Mouse (Mus musculus) gastrocnemius, postnatal 14 days (tissue): ENCODE results near the gene Arfgef2. TPM values are rescaled to one million over a fixed set of nuclear protein-coding genes. Genes with fewer than 3 reads are reported as not detected.

Source experiments
- DNase-seq: peaks from one replicate; pipeline ENCODE4 v3.0.0; 2021; ENCODE audit warnings: mixed read lengths
- intact Hi-C: fragments of 180-260 bp; cut with DNase I; formaldehyde crosslinking; loops from one replicate; pipeline ENCODE4 v1.15.1; 2025; ENCODE audit warnings: low total_unique reads
- total RNA-seq, 2 experiments: library from RNA; stranded (reverse); gene quantifications; 2 replicates each; pipeline ENCODE4 v1.2.3; 2021

The Arfgef2 gene
- total RNA-seq, 2 experiments from 2014 or later = 18.5 to 20.7 TPM

DNA sequence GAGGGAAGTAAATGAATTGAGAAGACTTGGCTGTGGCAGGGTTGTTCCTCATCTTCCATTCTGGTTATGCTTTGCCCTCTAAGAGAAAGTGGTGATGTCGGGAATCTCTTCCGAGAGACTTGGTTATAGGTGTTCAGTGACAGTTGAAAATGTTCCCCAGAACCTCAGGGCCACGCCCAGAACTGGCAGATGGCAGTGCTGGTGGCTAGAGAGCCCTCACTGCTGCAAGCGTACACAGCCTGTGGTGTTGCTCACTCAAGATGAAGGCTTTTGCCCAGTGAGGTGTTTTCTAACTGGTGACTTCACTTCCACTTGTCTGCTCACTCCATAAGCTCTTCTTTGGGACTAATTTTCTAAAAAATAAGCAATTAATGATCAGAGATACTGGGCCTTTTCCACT lies 36.4 kb downstream of the Arfgef2 start:
- DNase-seq = no peak

DNA sequence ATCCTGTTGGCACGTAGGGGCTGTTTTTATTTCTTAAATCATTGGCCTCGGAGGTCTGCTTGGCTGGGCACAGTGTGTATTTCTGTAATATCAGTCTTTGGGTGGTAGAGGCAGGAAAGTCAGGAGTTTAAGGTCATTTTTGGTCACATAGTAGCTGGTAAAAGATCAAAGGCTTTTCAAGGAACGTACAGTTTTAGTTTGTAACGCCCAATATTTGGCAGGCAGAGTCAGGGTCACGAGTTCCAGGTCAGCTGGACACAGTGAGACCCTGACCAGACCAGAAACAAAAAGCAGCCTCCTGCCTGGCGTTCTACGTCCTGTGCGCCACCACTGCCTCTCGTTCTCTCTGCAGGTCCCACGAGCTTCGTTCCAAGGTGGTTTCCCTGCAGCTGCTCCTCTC lies 45.3 kb downstream of the Arfgef2 start:
- intact Hi-C loops = no loop called here

More for the DNA sequence above, 36.4 kb downstream of the Arfgef2 start:
- intact Hi-C loops = no loop called here

GRCm38 (mm10) chr2:166852270-166852669 lies 46.9 kb downstream of the Arfgef2 start:
- intact Hi-C loops = no loop called here
- DNase-seq = no peak

More for the DNA sequence above, 45.3 kb downstream of the Arfgef2 start:
- DNase-seq = no peak

GRCm38 (mm10) chr2:166855771-166856170 lies 50.4 kb downstream of the Arfgef2 start:
- intact Hi-C loops = no loop called here
- no peak for DNase-seq

GRCm38 (mm10) chr2:166856366-166856765 lies 51.0 kb downstream of the Arfgef2 start:
- intact Hi-C loops = no loop called here

GRCm38 (mm10) chr2:166857118-166857517 lies 51.7 kb downstream of the Arfgef2 start:
- DNase-seq = no peak
- intact Hi-C loops = no loop called here

More at GRCm38 (mm10) chr2:166856366-166856765, 51.0 kb downstream of the Arfgef2 start:
- no peak for DNase-seq

- no peak for DNase-seq
- intact Hi-C loops = no loop called here
Observed at GRCm38 (mm10) chr2:166859214-166859613, 53.8 kb downstream of the Arfgef2 start.

DNA sequence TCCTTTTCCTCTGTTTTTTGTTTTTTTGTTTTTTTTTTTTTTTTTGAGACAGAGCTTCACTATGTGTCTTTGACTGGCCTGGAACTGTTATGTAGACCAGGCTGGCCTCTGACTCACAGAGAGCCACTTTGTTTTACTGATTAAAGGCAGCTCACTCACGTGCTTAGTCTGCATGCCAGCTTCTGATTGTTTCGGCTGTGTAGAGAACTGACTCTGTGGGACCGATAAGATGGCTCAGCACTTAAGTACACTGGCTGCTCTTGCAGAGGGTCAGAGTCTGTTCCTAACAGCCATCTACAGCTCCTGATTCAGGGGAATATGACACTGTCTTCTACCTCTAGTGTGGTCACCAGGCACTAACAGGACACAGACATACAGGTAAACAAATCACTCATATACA lies 57.1 kb downstream of the Arfgef2 start:
- no peak for DNase-seq
- intact Hi-C loops = no loop called here

DNA sequence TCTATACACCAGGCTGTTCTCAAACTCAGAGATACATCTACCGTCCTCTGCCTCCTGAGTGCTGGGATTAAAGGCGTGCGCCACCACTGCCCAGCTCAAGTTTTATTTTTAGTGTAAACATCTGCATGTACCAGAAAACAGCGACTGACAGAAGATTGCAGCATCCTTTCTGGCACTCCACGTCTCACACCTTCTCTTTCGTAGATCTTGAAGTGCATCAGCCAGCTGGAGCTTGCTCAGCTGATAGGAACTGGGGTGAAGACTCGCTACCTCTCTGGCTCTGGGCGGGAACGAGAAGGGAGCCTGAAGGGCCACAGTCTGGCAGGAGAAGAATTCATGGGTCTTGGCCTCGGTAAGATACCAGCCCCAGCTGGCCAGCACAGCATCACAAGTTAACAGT lies 60.1 kb downstream of the Arfgef2 start:
- intact Hi-C loops = no loop called here
- no peak for DNase-seq

- intact Hi-C loops = no loop called here
- DNase-seq = no peak
Observed at GRCm38 (mm10) chr2:166870271-166870865, 65.0 kb downstream of the Arfgef2 start.

- no peak for DNase-seq
- intact Hi-C loops = no loop called here
Observed at GRCm38 (mm10) chr2:166870899-166871298, 65.5 kb downstream of the Arfgef2 start.

GRCm38 (mm10) chr2:166874675-166875280 lies 69.4 kb downstream of the Arfgef2 start:
- no peak for DNase-seq

DNA sequence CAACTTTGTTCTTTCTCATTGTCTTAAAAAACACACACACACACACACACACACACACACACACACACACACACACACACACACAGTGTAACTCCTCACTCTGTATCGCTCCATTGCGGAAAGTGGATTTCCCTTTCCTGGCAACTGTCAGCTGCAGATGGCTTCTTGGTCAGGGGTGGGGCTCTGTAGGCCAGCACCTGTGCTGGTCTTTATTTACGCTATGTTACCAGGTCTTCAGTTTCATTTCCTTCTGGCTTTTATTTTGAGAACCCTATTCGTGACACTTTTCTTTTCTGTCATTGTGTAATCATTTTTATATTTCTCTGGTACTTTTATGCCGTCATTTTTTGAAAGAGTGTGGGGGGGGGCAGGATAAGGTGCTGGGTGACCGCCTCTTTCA lies 70.2 kb downstream of the Arfgef2 start:
- intact Hi-C loops = no loop called here
- no peak for DNase-seq

More at GRCm38 (mm10) chr2:166874675-166875280, 69.4 kb downstream of the Arfgef2 start:
- intact Hi-C loops = no loop called here

- no peak for DNase-seq
- intact Hi-C loops = no loop called here
Observed at GRCm38 (mm10) chr2:166876331-166876730, 70.9 kb downstream of the Arfgef2 start.

GRCm38 (mm10) chr2:166885066-166885465 lies 79.7 kb downstream of the Arfgef2 start:
- DNase-seq = peak; percentile 25
- intact Hi-C loops = no loop called here

GRCm38 (mm10) chr2:166885619-166886018 lies 80.2 kb downstream of the Arfgef2 start:
- no peak for DNase-seq
- intact Hi-C loops = no loop called here

GRCm38 (mm10) chr2:166886231-166886630 lies 80.8 kb downstream of the Arfgef2 start:
- DNase-seq = no peak
- intact Hi-C loops = no loop called here

DNA sequence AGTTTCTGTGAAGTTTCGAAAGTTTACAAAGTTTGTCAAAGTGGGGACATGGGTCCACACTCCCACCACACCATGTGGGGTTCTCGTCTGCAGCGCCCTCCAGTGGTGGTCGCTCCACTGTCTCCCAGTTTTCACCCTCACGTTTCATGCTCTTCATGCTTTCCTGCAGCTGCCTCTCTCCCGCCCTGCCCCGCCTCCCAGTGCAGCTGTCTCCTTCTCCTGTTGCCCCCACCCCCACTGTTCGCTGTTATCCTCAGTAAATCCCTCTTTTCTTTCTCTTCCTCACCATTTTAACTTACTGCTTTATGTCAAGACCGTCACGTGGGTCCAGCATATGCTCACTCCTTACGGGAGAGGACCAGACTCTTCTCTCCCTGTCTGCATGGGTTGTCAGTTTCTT lies 82.4 kb downstream of the Arfgef2 start:
- peak; percentile 18 for DNase-seq
- intact Hi-C loops = no loop called here

DNA sequence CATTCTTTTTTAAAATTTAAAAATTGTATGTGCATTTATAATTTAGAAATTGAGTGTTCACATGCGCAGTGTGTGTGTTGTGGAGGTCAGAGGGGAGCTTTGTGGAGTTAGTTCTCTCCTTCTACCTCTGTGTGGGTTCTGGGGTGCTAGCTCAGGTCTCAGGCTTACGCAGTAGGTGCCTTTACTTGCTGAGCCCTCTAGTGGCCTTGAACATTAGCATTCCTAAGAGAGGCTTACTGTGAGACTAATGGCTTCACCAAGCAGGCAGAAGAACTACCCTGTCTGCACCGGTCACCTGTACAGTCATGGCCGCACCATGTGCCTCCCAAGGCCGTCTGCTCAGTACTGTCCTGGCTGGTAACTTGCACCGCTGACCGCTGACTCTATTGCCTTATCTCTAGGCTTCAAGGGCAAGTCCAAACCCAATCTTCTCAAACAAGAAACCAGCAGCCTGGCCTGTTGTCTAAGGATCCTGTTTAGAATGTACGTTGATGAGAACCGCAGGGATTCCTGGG lies 86.0 kb downstream of the Arfgef2 start:
- intact Hi-C loops = no loop called here
- DNase-seq = no peak

GRCm38 (mm10) chr2:166892158-166892680 lies 86.8 kb downstream of the Arfgef2 start:
- DNase-seq = no peak
- intact Hi-C loops = no loop called here

GRCm38 (mm10) chr2:166893036-166893435 lies 87.6 kb downstream of the Arfgef2 start:
- intact Hi-C loops = no loop called here
- no peak for DNase-seq
